Mouse (Mus musculus) cortical plate, adult 2 months (tissue): ENCODE data around the gene Dnajb8.

Experiments
- CTCF ChIP-seq: fragments of 200-500 bp; IDR thresholded peaks from 2 replicates; pipeline ENCODE4 v1.5.1; 2011; ENCODE audit warnings: mild to moderate bottlenecking, control low read depth, low read length; ENCODE audit not compliant: insufficient read depth; ENCODE audit errors: extremely low read depth
- POLR2A ChIP-seq: fragments of 200-500 bp; IDR thresholded peaks from 2 replicates; pipeline ENCODE4 v1.6.1; 2011; ENCODE audit warnings: mild to moderate bottlenecking, low read length, control low read depth; ENCODE audit not compliant: insufficient read depth; ENCODE audit errors: extremely low read depth

DNA sequence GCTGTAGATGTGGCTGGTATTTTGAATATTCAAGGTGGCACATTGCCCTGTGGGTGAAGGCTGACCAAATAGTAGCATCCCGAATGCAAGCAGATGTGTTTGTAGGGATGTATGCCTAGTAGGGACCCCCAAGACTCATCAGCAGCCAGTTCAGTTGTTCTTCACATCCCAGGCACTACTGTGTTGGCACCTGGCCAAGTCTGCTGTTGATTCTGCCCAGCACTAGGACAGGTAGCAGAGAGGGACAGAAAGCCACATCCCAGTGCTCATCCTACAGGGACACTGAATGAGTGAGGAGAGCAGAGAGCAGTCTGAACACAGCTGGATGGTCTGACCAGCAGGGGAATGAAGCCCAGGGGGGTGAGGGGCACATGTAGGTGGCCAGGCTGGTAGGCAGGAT lies 27.2 kb downstream of the Dnajb8 start:
- TF ChIP-seq CTCF (no peak), POLR2A (no peak)
